Mouse (Mus musculus) left cerebral cortex, adult 18-20 months (tissue): ENCODE data around the gene Manea. TPM values are rescaled to one million over a fixed set of nuclear protein-coding genes. Genes with fewer than 3 reads are reported as not detected.
"Not testable (repeated sequence)": the region's sequence is repeated elsewhere in the genome, so short reads cannot be mapped to it uniquely, and the experiment has no call there.

Experiments used
- DNase-seq, 2 experiments: peaks; one replicate each; pipeline ENCODE4 v3.0.0; 2021 to 2022; ENCODE audit warnings: low spot score in 2 of 2, mixed read lengths in 1 of 2
- long read RNA-seq, 2 experiments: library from polyadenylated mRNA; stranded (forward); transcript quantifications; one replicate each; pipeline ENCODE4 v2.0.0; 2021
- total RNA-seq, 2 experiments: library from RNA; stranded (reverse); gene quantifications; 2 replicates each; pipeline ENCODE4 v1.2.3; 2021

Gene Manea
- total RNA-seq, result 10 to 100 TPM; 30.0 to 38.3 TPM
- long read RNA-seq, experiment 1, full-length matches to known transcripts, result 14 of 27 reads
- long read RNA-seq, experiment 1, partial matches to known transcripts, result 1 of 27 reads
- long read RNA-seq, experiment 1, other reads (novel, unspliced or antisense), result 12 of 27 reads
- long read RNA-seq, experiment 2, full-length matches to known transcripts, result 9 of 20 reads
- long read RNA-seq, experiment 2, partial matches to known transcripts, result 0 of 20 reads
- long read RNA-seq, experiment 2, other reads (novel, unspliced or antisense), result 11 of 20 reads

- peak; percentile 88 to 89 for DNase-seq
Observed at GRCm38 (mm10) chr4:26346443-26347106, at the start of gene Manea. TSS of gene Manea (minus strand) at chr4:26346891.

DNA sequence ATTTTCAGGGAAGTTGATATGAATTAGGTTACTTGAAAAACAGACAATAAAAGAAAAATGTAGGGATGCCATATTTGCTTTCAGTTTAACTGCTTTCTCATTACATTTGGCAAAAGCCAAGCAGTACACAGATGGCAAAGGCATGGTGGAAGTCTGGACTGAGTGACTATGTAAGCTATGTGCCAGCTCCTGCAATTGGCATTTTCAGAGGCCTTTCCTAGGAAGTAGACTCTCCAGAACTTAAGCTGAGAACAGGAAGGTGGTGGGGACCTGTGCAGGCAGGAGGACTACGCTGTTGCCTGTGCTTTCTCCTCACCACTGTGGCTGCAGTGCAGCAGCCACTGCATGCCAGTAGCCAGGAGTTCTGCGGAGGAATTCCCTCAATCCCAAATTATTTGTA is 7.9 kb upstream of the Manea start:
- DNase-seq, result no peak

GRCm38 (mm10) chr4:26353643-26354231 is 7.0 kb upstream of the Manea start:
- DNase-seq, result no peak

- DNase-seq, result no peak
Observed at GRCm38 (mm10) chr4:26347239-26347638, 548 bp upstream of the Manea start.

DNA sequence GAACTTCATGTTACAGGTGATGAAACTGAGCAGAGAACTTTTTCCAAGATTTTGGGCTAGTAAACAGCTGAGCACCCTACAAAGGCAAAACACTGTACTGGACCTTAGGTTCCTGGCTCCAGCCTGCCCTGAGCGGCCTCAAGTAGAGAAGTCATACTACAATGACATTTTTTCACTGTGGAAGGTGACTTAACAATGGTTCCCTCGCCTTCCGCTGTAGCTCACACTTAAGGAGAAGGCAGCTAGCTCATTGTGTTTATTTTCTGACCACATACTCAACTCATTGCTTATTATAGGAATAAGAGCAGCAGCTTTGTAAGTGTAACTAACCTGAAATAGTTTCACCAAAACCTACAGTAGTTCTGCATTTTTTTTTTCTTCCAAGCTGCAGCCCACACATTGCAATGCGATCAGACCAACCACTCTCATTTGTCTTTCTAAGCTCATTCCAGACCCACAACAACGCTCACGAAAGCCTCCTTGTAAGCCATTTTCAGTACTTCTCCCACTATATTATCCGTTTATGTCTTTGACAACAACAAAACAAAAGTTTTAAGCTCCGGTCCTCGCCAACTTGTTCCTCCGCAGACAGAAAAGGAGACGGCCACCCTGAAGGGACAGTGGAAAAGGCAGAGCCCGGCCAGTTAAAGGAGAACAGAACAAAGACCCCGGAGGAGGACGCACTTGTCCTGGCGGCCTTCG is 799 bp downstream of the Manea start:
- DNase-seq, result no peak

DNA sequence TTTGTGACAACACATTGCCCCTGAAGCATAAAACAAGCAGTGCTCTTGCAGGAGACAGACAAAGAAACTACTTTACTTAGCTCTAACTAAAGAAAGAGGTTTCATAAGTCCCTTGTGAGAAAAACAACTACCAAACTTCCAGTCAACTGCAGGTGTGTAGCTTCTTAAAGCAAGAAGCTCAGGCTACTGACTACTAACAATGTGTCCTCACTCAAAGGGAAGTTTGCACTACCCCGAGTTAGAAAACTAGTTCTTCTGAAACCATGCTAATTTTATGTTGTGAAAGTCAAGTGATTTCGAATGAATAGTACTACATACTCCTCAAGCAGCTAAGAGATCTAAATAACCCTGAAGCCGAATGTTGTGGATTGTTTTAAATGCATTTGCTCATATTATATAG is 1.6 kb downstream of the Manea start:
- DNase-seq, result no peak

GRCm38 (mm10) chr4:26342346-26342745 is 4.3 kb downstream of the Manea start:
- no peak for DNase-seq

DNA sequence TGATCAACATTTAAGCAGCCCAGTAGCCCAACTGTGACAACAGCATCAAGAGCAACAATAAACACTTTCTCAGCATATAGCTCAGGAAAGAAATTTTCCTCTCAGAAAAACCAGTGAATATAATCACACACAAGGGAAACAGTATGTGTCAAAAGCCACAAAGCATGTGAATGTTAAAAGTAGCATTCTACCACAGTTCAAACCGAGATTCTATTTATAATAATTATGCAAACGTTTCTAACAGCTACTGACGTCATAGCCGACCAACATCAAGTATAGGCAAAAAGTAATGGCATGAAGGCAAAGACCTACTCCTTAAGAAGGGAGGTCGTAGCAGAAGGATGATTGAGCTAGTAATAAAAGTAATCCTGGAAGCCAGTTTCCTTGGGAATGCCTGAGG is 8.1 kb downstream of the Manea start:
- no peak for DNase-seq

DNA sequence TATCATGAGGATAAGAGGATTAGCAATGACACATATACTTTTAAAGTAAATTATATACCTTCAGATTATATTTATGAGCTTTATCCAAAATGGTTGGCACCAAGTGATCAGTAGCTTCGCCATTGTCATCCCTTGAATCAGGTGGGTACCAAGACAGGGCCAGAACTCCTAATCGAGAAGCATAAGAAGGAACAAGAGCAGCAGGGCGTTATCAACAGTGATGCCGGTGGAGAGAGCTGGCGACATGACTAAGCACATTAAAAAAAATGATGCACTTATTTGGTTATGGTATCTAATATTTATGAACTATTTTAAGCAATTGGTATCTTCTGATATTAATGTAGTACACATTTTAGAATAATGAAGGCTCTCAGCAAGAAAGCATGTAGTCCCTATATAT is 10.1 kb downstream of the Manea start:
- no peak for DNase-seq

DNA sequence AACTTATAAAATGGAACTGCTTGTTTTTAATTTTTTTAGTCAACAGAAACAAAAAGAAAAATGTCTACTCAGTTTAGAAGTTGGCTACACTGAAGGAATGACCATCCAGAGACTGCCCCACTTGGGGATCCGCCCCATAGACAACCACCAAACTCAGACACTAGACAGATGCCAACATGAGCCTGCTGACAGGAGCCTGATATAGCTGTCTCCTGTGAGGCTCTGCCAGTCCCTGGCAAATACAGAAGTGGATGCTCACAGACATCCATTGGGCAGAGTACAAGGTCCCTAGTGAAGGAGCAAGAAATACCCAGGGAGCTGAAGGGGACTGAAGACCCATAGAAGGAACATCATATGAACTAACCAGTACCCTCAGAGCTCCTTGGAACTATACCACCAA is 42.0 kb downstream of the Manea start:
- not testable (repeated sequence) for DNase-seq

- no peak for DNase-seq
Observed at GRCm38 (mm10) chr4:26277112-26277716, 69.5 kb downstream of the Manea start.

DNA sequence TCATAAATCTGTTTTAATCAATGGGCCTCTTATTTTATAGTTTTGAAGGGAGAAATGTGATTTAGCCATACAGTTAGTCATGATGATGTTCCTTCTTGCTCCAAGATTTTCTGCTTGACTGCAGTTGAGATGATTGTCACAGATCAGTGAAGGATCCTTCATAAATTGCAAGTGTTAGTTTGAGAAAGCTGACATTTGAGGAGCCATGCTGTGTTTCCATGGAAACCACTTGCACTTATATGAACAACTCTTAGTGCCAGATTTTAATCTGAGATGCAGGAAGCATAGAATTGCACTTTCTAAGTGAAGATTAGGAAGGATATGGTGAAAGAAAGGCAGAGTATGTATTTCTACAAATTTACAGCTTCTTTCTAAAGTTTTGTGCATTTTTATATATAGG is 70.4 kb downstream of the Manea start:
- no peak for DNase-seq

- DNase-seq, result no peak
Observed at GRCm38 (mm10) chr4:26275769-26276168, 70.9 kb downstream of the Manea start.
